13 mouse cellular contexts compared by ENCODE assay signal in genomic region chr5:137028561-137029272, GRCm38 (mm10). TPM values are rescaled to one million over a fixed set of nuclear protein-coding genes. Genes with fewer than 3 reads are reported as not detected.
A peak's percentile ranks its signal among the peaks of the same experiment; 100 is the strongest.
DNase-seq lines count a peak whose midpoint lies in the region; ATAC-seq lines count a peak whose summit lies in the region.
"Had no signal": no experiment of that assay in that cellular context is flagged by ENCODE, and none has a peak within 500 bp of the region (broad histone marks: within the 10 kb centered on the region; RNA-seq: fewer than 3 reads in every experiment).

No protein-coding gene starts in this region.

- H3K27ac ChIP-seq in heart, embryonic 11.5 days (ENCODE audit: low read depth, low read length): no peak overlapping the region
- no peak overlapping the region for H3K27ac ChIP-seq in limb, embryonic 11.5 days (replicated peaks; ENCODE audit: low read depth, low read length)
- H3K27ac ChIP-seq: liver, embryonic 13.5 days had no signal

- no peak overlapping the region for H3K9ac ChIP-seq in heart, embryonic 11.5 days (ENCODE audit: low read depth, low read length)
- no peak overlapping the region for H3K9ac ChIP-seq in limb, embryonic 11.5 days (ENCODE audit: low read length)
- H3K9ac ChIP-seq: liver, embryonic 13.5 days had no signal

- intact Hi-C loops in heart, postnatal 14 days (cut with DNase I): no loop called here

- H3K4me2 ChIP-seq in heart, embryonic 11.5 days: peak overlapping the region; percentile 71; the same call in 1 of the 2 replicates
- peak overlapping the region; percentile 58; the same call in 1 of the 2 replicates for H3K4me2 ChIP-seq in limb, embryonic 11.5 days (ENCODE audit: low read depth, severe bottlenecking)

- DNase-seq in heart, postnatal 14 days: no peak
- DNase-seq in thymus, postnatal 4 days: peak; percentile 22
- DNase-seq in thymus, postnatal 0 days (ENCODE audit: low spot score): no peak
- no peak for DNase-seq in limb, embryonic 11.5 days (ENCODE audit: low spot score)
- DNase-seq in embryo, embryonic 11 days: no peak
- DNase-seq in gastrocnemius, postnatal 10 days: no peak
- DNase-seq: kidney, adult 2 months; liver, embryonic 13.5 days had no signal

- peaks cover 80% of the 10 kb centered on the region for H3K27me3 ChIP-seq in heart, embryonic 11.5 days (ENCODE audit: control insufficient read depth, insufficient read depth, low read length)
- peaks cover 70% of the 10 kb centered on the region for H3K27me3 ChIP-seq in limb, embryonic 11.5 days (ENCODE audit: control insufficient read depth, insufficient read depth, low read length)

- H3K9me3 ChIP-seq in heart, embryonic 11.5 days (replicated peaks; ENCODE audit: control insufficient read depth, low read length): no peaks in the 10 kb centered on the region
- H3K9me3 ChIP-seq in limb, embryonic 11.5 days (ENCODE audit: control insufficient read depth, low read length): no peaks in the 10 kb centered on the region
- H3K9me3 ChIP-seq: liver, embryonic 13.5 days had no signal

- ATAC-seq in heart, embryonic 11.5 days (replicated peaks; ENCODE audit: insufficient number of reproducible peaks, low FRiP score, low TSS enrichment): no peak
- ATAC-seq in limb, embryonic 11.5 days (ENCODE audit: insufficient number of reproducible peaks, low FRiP score, low TSS enrichment, low read depth): no peak
- no peak for ATAC-seq in granulocyte monocyte progenitor cell, adult 5-6 weeks (replicated peaks; ENCODE audit: poor library complexity, severe bottlenecking)

- WGBS in heart, embryonic 11.5 days (ENCODE audit: insufficient replicate concordance): 3% methylated on average over 29 of the region's 29 CpGs
- WGBS in limb, embryonic 11.5 days: 5% methylated on average over 29 of the region's 29 CpGs

- no peaks in the 10 kb centered on the region for H3K36me3 ChIP-seq in heart, embryonic 11.5 days (ENCODE audit: control insufficient read depth, insufficient read depth, low read length)
- no peaks in the 10 kb centered on the region for H3K36me3 ChIP-seq in limb, embryonic 11.5 days (ENCODE audit: control insufficient read depth, insufficient read depth, low read length)
- H3K36me3 ChIP-seq: liver, embryonic 13.5 days had no signal

- peaks cover 22% of the 10 kb centered on the region for H3K4me1 ChIP-seq in heart, embryonic 11.5 days (ENCODE audit: control insufficient read depth, insufficient read depth, low read length)
- peaks cover 17% of the 10 kb centered on the region for H3K4me1 ChIP-seq in limb, embryonic 11.5 days (ENCODE audit: control insufficient read depth, insufficient read depth, low read length)

- 0 out of 2 replicates have a peak overlapping the region, but pooled peaks have one; percentile 9 for H3K4me3 ChIP-seq in heart, embryonic 11.5 days (ENCODE audit: low read depth, low read length)
- H3K4me3 ChIP-seq in limb, embryonic 11.5 days (ENCODE audit: low read depth, low read length): no peak overlapping the region

RNA-seq across cellular contexts. Expression of gene Vgf, which starts 2.5 kb away (rescaled TPM):
- 0.20 TPM in 1 of 2 replicates, not detected in the other for polyA plus RNA-seq in heart, embryonic 11.5 days (2014; fragmentation: Nextera tagmentation; extraction: Ambion mirVana)
- not detected for total RNA-seq in heart, postnatal 14 days (2021)
- 0.18 and 0.24 TPM in 2 replicates for polyA plus RNA-seq in thymus, postnatal 0 days (2015; fragmentation: Nextera tagmentation; extraction: Ambion mirVana)
- not detected in 2 replicates for polyA plus RNA-seq in limb, embryonic 11.5 days (2014; fragmentation: Nextera tagmentation; extraction: Ambion mirVana)
- under 1 TPM; 0.21 to 0.45 TPM for total RNA-seq in gastrocnemius, postnatal 10 days (2021)
- total RNA-seq in granulocyte monocyte progenitor cell, adult 5-6 weeks (2014; fragmentation: Nextera tagmentation): not detected in 2 replicates
- total RNA-seq in granulocyte monocyte progenitor cell, adult 5-6 weeks (2017): not detected in 2 replicates
- total RNA-seq: gastrocnemius, adult 8-10 months; monocyte, adult 5-6 weeks had no signal
- polyA plus RNA-seq: liver, embryonic 13.5 days; spleen, adult 2 months had no signal

RNA-seq across cellular contexts. Expression of gene Ap1s1, which starts 17.2 kb away (rescaled TPM):
- 131 and 145 TPM in 2 replicates for polyA plus RNA-seq in heart, embryonic 11.5 days (2014; fragmentation: Nextera tagmentation; extraction: Ambion mirVana)
- 10 to 100 TPM; 41.9 to 50.2 TPM for total RNA-seq in heart, postnatal 14 days (2021)
- 135 and 145 TPM in 2 replicates for polyA plus RNA-seq in thymus, postnatal 0 days (2015; fragmentation: Nextera tagmentation; extraction: Ambion mirVana)
- 135 and 145 TPM in 2 replicates for polyA plus RNA-seq in limb, embryonic 11.5 days (2014; fragmentation: Nextera tagmentation; extraction: Ambion mirVana)
- 10 to 100 TPM; 33.4 to 37.0 TPM for total RNA-seq in gastrocnemius, postnatal 10 days (2021)
- total RNA-seq in granulocyte monocyte progenitor cell, adult 5-6 weeks (2014; fragmentation: Nextera tagmentation): 84.9 and 95.5 TPM in 2 replicates
- total RNA-seq in granulocyte monocyte progenitor cell, adult 5-6 weeks (2017): 83.1 and 86.9 TPM in 2 replicates

RNA-seq across cellular contexts. Expression of gene Znhit1, which starts 40.9 kb away (rescaled TPM):
- 92.4 and 92.9 TPM in 2 replicates for polyA plus RNA-seq in heart, embryonic 11.5 days (2014; fragmentation: Nextera tagmentation; extraction: Ambion mirVana)
- total RNA-seq in heart, postnatal 14 days (2021): 10 to 100 TPM; 50.4 to 54.9 TPM
- 66.8 and 72.3 TPM in 2 replicates for polyA plus RNA-seq in thymus, postnatal 0 days (2015; fragmentation: Nextera tagmentation; extraction: Ambion mirVana)
- polyA plus RNA-seq in limb, embryonic 11.5 days (2014; fragmentation: Nextera tagmentation; extraction: Ambion mirVana): 104 and 114 TPM in 2 replicates
- 10 to 100 TPM; 39.8 to 41.8 TPM for total RNA-seq in gastrocnemius, postnatal 10 days (2021)
- 99.5 and 121 TPM in 2 replicates for total RNA-seq in granulocyte monocyte progenitor cell, adult 5-6 weeks (2014; fragmentation: Nextera tagmentation)
- total RNA-seq in granulocyte monocyte progenitor cell, adult 5-6 weeks (2017): 49.7 and 80.0 TPM in 2 replicates

RNA-seq across cellular contexts. Expression of gene Plod3, which starts 41.9 kb away (rescaled TPM):
- 33.0 and 36.4 TPM in 2 replicates for polyA plus RNA-seq in heart, embryonic 11.5 days (2014; fragmentation: Nextera tagmentation; extraction: Ambion mirVana)
- total RNA-seq in heart, postnatal 14 days (2021): 10 to 100 TPM; 40.3 to 42.2 TPM
- 9.4 and 9.9 TPM in 2 replicates for polyA plus RNA-seq in thymus, postnatal 0 days (2015; fragmentation: Nextera tagmentation; extraction: Ambion mirVana)
- polyA plus RNA-seq in limb, embryonic 11.5 days (2014; fragmentation: Nextera tagmentation; extraction: Ambion mirVana): 26.4 and 32.6 TPM in 2 replicates
- 10 to 100 TPM; 21.3 to 33.5 TPM for total RNA-seq in gastrocnemius, postnatal 10 days (2021)
- total RNA-seq in granulocyte monocyte progenitor cell, adult 5-6 weeks (2014; fragmentation: Nextera tagmentation): 122 and 139 TPM in 2 replicates
- total RNA-seq in granulocyte monocyte progenitor cell, adult 5-6 weeks (2017): 158 and 177 TPM in 2 replicates

RNA-seq across cellular contexts. Expression of gene Serpine1, which starts 43.4 kb away (rescaled TPM):
- 0.52 and 0.97 TPM in 2 replicates for polyA plus RNA-seq in heart, embryonic 11.5 days (2014; fragmentation: Nextera tagmentation; extraction: Ambion mirVana)
- 10 to 100 TPM; 12.5 TPM for total RNA-seq in heart, postnatal 14 days (2021)
- polyA plus RNA-seq in thymus, postnatal 0 days (2015; fragmentation: Nextera tagmentation; extraction: Ambion mirVana): 0.05 and 0.12 TPM in 2 replicates
- 0.16 and 0.52 TPM in 2 replicates for polyA plus RNA-seq in limb, embryonic 11.5 days (2014; fragmentation: Nextera tagmentation; extraction: Ambion mirVana)
- total RNA-seq in gastrocnemius, postnatal 10 days (2021): 1 to 10 TPM; 2.2 to 2.9 TPM
- not detected in 2 replicates for total RNA-seq in granulocyte monocyte progenitor cell, adult 5-6 weeks (2014; fragmentation: Nextera tagmentation)
- total RNA-seq in granulocyte monocyte progenitor cell, adult 5-6 weeks (2017): not detected in 2 replicates
- total RNA-seq: monocyte, adult 5-6 weeks had no signal
